Mouse (Mus musculus) heart, postnatal 36 days (tissue): Measurements from ENCODE around the gene Baat. TPM values are rescaled to one million over a fixed set of nuclear protein-coding genes. Genes with fewer than 3 reads are reported as not detected.
"Not testable (repeated sequence)": the region's sequence is repeated elsewhere in the genome, so short reads cannot be mapped to it uniquely, and the experiment has no call there.

Experiments
- DNase-seq, 2 experiments: peaks; one replicate each; pipeline ENCODE4 v3.0.0; 2021 to 2022
- intact Hi-C: fragments of 180-260 bp; cut with DNase I; formaldehyde crosslinking; loops from one replicate; pipeline ENCODE4 v1.15.1; 2025
- total RNA-seq, 2 experiments: library from RNA; stranded (reverse); gene quantifications; 2 replicates each; pipeline ENCODE4 v1.2.3; 2021

The Baat gene
- under 1 TPM in 1 of 2 experiments, not detected in 1; 0.47 TPM for total RNA-seq

DNA sequence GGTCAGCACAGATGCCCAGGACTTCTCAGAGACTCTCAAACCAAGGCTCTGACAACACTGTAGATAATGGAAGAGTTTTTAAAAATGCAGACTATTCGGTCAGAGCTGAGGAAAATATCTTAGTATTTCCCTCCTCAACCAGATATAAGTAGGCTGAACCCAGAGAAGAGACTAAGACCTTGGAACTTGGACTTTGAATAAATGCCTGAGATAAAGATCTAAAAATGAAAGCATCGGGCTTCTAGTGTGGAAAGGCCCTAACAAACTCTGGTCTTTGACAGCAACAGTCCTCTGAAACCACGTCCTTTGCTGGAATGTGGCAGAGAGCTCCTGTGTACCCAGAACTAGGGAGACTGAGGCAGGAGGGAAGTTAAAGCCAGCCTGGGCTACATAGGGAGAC is at the start of gene Baat:
Baat (minus strand) TSS at position 172 of the 400 bp plus-strand sequence.
- no peak for DNase-seq
- intact Hi-C loops = no loop called here

DNA sequence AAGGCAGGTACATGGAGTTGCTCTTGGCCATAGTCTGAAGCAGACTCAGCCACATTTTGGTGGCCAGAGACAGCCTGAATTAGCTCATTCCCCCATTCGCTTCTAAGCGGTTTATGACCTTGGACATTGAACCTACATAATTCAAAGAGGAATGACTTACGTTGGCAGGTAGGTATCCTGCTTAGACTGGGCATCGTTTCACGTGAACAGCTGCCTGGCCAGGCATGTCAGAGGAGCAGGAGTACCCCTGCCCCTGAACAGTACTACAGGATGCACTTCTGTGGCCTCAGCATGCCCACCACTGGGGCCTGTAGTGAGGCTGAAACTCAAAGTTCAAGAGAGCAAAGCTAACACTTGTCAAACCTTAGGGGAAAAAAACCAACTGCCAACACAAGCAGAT is 47.0 kb upstream of the Baat start:
- intact Hi-C loops = no loop called here

DNA sequence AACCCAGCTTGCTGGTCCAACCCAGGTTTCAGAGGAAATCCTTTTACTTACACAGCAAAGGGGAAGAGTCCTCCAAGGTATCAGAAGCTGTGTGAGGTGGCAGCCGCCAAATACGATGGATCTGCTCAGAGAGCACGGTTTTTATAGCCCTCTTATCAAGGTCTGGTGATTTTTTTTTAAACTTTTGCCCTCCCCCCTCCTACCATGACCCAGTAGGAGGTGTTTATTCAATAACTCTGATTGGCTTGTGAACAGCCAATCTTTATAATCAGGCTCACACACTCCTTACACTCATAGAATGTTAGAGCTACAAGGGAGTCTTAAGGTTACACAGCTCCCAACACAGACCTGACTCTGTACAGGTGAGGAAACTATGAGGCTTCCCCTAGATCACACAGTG is 43.0 kb upstream of the Baat start, which contains the start of gene Aldob:
Aldob (minus strand) TSS at position 164 of the 400 bp plus-strand sequence.
- intact Hi-C loops = no loop called here
- DNase-seq = no peak

More for the DNA sequence above, 47.0 kb upstream of the Baat start:
- no peak for DNase-seq

DNA sequence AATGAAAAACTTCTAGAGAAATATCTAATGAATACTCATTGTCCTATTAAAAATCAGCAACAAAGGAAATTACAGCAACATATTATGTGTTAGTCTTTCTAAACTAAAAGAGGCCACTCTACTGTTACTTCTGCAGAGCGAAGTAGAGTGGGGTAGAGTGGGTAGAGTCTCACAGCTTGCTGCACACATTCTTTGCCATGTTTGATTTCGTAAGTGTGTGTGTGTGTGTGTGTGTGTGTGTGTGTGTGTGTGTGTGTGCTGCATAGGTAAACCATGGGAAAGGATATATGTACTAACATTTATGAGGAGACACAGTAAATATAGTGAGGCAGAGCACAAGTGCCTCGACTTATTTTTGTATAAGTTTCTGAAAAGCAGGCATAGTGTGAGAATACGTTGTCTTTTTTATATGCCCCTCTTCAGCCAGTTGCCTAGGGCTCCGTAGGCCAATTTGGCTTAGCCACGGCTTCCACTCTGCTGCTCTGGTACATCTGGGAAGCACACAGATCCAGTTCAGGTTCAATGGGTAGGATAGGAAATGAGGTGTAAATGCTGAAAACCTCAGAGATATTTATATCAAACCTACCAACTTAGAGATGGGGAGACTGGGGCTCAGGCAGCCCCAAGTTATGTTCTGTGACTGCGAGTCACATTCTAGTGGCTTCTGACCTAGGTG is 41.3 kb upstream of the Baat start:
- intact Hi-C loops = no loop called here
- no peak for DNase-seq

DNA sequence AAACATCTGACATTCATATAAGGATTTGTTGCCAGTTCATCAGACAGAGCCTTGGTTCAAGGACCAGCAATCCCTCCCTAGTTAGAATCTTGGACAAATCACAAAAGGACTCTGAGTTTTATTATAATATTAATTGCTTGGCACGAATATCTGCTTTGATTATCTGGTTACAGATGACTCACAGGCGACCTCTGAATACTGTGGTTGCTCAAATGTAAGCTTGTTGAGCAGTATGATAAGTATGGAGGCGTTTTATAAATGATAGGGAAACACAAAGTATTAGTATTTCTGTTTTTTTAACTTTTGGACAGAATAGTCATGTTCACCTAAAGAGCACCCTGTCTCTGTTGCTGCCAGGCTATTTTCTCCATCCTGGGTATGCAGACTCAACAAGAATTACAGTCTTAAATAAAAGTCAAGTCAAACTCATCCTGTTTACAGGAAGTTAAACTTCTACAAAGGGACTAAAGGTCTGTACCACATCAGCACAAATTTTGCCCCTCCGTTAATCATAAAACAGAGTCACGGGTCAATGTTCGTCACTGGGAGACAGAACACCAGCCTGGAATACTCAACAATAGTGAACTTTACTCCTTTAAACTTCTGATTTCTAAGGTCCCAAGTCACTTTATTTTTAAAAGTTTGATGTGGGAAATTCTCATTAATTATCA is 40.7 kb upstream of the Baat start:
- no peak for DNase-seq
- intact Hi-C loops = no loop called here

DNA sequence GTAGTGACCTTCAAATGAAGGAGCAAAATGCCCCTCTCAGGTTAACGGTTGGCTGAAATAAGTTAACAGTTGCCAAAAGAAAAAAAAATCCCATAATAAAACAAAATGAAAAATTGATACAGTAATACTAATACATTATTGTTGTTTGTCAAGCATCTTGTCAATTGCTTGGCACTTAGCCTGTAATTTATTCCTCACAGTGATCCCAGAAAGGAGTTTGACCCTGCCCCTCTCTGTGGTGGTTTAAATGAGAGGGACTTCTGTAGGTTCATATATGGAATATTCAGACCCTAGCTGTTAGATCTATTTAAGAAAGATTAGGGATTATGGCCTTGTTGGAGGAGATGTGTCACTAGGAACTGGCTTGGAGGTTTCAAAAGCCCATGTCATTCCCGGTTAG is 39.7 kb upstream of the Baat start:
- intact Hi-C loops = no loop called here

GRCm38 (mm10) chr4:49540966-49541365 is 34.6 kb upstream of the Baat start:
- intact Hi-C loops = no loop called here
- no peak for DNase-seq

More for the DNA sequence above, 39.7 kb upstream of the Baat start:
- no peak for DNase-seq

GRCm38 (mm10) chr4:49539665-49540064 is 33.3 kb upstream of the Baat start:
- intact Hi-C loops = no loop called here
- peak in 1 of 2 experiments; percentile 14 for DNase-seq

DNA sequence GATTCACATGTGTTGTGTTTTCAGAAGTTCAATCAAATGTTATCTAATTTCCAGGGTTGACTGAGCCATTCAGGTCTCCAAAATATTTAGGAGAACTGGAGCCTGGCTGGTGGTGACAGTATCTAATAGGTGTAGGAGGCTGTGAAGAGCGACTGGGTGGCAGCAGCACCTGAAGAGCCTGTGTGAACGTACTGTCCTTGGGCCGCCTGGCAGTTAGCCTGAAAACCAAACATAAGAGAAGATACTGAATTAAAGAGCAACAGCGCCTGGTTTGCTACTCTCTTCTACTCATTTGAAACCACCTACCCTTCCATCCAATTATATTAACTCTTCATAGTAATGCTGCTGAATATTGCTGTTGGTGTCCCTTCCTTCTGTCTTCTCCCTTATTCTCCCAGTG is 30.3 kb upstream of the Baat start:
- DNase-seq = no peak
- intact Hi-C loops = no loop called here

DNA sequence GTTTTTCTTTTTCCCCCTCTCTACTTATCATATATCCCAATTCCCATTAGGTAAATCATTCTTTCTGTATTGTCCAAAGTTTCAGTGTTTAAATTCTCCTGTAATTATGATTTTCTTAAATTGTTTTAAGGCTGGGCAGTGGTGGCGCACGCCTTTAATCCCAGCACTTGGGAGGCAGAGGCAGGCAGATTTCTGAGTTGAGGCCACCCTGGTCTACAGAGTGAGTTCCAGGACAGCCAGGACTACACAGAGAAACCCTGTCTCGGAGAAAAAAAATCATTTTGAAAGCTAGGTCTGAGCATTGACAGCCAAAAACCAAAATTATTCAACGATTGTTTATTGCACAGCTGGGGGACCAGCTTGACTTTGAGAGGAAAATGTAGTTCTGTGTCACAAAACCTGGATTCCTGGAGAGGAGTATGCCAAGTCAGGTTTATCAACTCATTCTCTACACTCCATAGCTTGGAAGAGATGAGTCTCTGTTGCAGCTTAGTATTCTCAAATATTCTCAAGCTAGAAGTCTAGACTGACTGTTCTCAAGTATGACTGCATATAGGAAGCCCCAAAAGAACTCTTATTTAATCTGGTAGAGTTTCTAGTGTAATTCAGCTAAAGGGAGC is 29.4 kb upstream of the Baat start:
- intact Hi-C loops = no loop called here

GRCm38 (mm10) chr4:49535036-49535435 is 28.7 kb upstream of the Baat start:
- intact Hi-C loops = no loop called here
- DNase-seq = no peak

More for the DNA sequence above, 29.4 kb upstream of the Baat start:
- no peak for DNase-seq

DNA sequence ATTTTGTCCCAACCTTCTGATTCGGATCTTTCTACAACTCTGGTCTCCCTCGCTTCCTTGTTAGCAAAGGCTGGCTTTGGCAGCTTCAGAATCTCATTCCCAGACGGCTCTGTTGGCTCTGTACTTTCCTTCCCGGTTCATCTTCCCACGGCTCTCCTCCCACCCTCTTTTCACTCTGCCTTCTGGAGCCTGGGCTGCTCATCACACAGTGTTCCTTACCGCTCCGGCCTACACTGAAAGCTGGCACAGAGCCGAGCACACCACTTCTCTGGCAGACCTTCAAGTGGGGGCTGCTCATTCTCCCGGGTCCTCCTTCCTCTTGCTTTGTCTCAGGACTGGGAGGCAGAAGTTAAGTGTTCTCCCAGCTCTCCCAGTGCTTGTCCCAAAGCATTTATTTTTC is 16.2 kb upstream of the Baat start:
- intact Hi-C loops = no loop called here

GRCm38 (mm10) chr4:49521346-49521745 is 15.0 kb upstream of the Baat start:
- DNase-seq = no peak
- intact Hi-C loops = loop anchor here (2.0 kb wide), 1 partner anchor 109 kb away; no protein-coding TSS in a partner anchor

More for the DNA sequence above, 16.2 kb upstream of the Baat start:
- peak; percentile 23 to 33 for DNase-seq

GRCm38 (mm10) chr4:49520572-49521340 is 14.4 kb upstream of the Baat start, which contains the start of the genes Mrpl50 and Zfp189:
Gene Mrpl50 (minus strand): TSS chr4:49521093.
Gene Zfp189 (plus strand): TSS chr4:49521176.
- intact Hi-C loops = loop anchor here (2.0 kb wide), 1 partner anchor 110 kb away; no protein-coding TSS in a partner anchor
- DNase-seq = peak; percentile 88

- intact Hi-C loops = no loop called here
Observed at GRCm38 (mm10) chr4:49519476-49519875, 13.1 kb upstream of the Baat start.

DNA sequence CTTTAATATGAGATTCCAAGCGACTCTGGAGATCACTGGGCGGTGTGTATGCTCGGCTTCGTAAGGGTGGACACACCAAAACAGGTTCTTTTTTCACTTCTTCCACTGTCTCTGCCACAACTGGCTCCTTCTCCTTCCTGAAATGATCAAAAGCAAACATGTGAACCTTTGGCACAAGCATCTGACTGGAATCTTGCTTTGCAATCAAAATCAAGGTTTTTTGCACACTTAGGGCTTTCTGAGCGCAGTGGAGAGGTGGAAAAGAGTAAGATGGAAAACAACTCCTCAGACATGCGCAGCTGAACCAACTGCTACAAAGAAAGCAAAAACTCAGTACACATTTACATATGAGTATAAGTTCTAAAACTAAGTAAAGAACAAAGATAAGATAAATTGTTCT is 8.1 kb upstream of the Baat start:
- no peak for DNase-seq
- intact Hi-C loops = no loop called here

More at GRCm38 (mm10) chr4:49519476-49519875, 13.1 kb upstream of the Baat start:
- no peak for DNase-seq

DNA sequence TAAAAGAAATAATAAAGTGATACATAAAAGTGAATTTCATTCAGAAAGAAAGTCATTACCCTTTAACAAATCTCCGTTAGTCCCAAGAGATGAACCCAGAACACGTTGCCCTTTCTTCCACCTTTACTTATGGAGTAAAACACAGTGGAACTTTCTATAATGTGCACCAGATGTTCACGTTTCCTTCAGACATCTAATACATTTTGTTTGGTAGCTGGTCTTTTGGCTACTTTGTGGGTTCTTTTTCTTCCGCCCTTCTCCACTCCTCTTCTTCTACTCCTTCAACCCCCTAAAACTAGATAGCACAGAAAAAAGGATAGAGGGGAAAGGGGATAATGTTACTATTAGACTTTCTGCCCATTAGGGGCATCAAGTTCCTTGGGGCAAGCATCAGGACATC is 6.3 kb upstream of the Baat start:
- intact Hi-C loops = no loop called here
- no peak for DNase-seq

DNA sequence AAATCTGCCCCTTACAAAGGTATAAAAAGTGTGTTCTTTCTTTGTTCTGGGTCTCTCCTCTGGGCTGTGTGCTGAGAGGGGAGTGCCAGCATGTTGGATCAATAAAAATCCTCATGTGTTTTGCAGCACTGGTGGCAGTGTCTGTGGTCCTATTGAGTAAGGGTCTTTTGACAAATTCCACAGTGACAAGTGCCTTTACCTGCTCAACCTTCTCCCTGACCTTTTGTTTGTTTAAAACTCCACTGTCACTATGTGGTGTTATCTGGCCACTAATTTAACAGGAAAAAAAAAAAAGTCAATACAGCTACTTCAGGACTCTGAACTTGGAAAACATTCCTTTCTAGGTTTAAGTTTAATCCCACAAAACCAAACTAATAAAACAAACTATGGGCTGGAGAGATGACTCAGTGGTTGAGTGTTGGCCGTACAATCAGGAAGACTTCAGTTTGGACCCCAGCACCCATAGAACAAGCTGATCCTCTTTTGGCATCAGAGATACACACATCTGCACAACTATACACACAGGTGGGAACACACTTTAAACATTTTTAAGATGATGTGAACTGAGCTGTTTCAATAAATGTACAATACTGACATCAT is 4.0 kb upstream of the Baat start:
- DNase-seq, intact Hi-C loops: not testable (repeated sequence)

DNA sequence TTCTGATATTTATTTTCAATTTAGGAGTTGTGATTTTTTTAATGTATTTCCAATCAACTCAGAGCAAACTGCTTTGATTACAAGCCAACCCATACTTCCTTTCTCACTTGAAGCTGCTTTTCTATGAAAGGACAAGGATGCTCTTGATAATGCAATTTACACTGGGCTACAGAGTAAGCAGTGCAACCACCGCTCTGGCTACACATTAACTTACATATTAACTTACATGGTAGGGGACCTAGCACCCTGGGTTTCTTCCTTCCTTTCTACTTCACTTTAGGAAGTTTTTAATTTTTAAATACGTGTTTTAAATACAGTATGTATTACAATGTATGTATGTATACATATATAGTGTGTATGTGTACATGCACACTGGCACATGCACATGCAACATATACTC is 2.8 kb upstream of the Baat start:
- DNase-seq = no peak
- intact Hi-C loops = no loop called here

DNA sequence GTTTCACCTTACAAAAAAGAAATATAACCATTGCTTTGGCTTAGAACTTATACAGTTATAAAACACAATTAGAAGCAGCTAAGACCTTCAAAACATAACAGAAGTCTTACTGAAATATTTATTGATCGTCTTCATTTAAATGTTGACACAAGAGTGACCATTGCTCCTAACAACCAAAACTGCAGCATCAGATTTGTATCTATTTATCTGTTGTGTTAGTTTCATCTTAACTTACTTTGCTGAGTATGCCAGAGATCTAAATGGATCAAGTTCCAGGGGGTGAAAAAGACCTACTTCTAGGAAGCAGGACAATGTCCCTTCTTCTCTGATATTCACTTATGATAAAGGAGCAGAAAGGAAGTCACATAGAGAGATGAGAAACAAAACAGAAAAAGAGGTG is 2.8 kb downstream of the Baat start:
- intact Hi-C loops = no loop called here
- no peak for DNase-seq
